Mouse (Mus musculus) testis, adult 2 months (tissue): Measurements from ENCODE around the gene Hoxa1.

Source experiments
- CTCF ChIP-seq: fragments of 200-500 bp; IDR thresholded peaks from 2 replicates; pipeline ENCODE4 v1.5.1; 2012; ENCODE audit warnings: low read depth, mild to moderate bottlenecking, inconsistent platforms, low read length, moderate library complexity; ENCODE audit not compliant: control insufficient read depth, insufficient read depth, insufficient replicate concordance
- POLR2A ChIP-seq: fragments of 200-500 bp; IDR thresholded peaks from 2 replicates; pipeline ENCODE4 v1.6.1; 2012; ENCODE audit warnings: low read depth, mild to moderate bottlenecking, inconsistent platforms, low read length, moderate library complexity; ENCODE audit not compliant: control insufficient read depth

DNA sequence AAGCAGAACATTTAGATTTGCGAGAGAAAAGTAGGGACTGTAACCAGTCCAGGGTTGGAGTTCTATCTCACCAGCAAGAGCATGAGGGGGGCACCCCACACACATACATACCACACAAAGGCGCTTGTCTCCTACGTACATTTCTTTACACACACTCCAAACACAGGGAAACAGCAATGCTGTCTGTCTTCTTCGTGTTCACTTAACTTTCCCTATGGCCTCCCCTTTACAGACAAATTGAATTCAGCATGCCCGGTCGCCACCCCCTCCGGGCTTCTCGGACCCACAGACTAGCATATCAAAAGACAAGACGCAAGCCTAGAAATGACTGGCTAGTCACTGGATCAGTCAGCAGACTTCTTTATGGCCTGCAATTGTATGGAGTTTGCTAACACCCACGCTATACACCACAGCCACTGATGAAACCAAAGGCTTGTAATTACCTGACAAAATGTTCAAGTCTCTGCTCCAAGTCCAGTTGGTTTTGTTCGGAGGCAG lies 22.1 kb upstream of the Hoxa1 start:
- TF ChIP-seq POLR2A (no peak), CTCF (no peak)
